Mouse (Mus musculus) testis, adult 2 months (tissue): ENCODE measurements around the gene Gm43191.

Experiments
- CTCF ChIP-seq: fragments of 200-500 bp; IDR thresholded peaks from 2 replicates; pipeline ENCODE4 v1.5.1; 2012; ENCODE audit warnings: low read depth, mild to moderate bottlenecking, inconsistent platforms, low read length, moderate library complexity; ENCODE audit not compliant: control insufficient read depth, insufficient read depth, insufficient replicate concordance
- POLR2A ChIP-seq: fragments of 200-500 bp; IDR thresholded peaks from 2 replicates; pipeline ENCODE4 v1.6.1; 2012; ENCODE audit warnings: low read depth, mild to moderate bottlenecking, inconsistent platforms, low read length, moderate library complexity; ENCODE audit not compliant: control insufficient read depth

DNA sequence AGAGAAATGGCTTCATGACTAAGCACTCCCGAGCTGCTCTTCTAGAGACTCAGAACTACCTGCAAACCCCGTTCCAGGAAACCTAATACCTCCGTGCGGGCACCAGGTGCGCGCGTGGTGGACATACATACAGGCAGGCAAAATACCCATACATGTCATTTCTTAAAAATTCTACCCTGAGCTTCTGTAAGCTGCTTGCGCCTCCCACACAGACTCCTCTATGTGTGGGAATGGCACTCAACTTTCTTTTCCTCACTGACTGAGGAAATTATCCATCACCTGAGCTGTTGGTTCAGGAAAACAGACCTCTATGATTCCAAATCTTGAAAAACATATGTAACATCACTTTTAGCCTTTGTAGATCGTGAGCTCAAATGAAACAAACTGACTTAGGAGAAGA is 30.4 kb downstream of the Gm43191 start:
- TF ChIP-seq POLR2A (no peak), CTCF (no peak)
